Mouse (Mus musculus) hindbrain, embryonic 10.5 days (tissue): ENCODE results near the gene Sipa1l1. TPM values are rescaled to one million over a fixed set of nuclear protein-coding genes. Genes with fewer than 3 reads are reported as not detected.

ENCODE experiments used
- DNase-seq: peaks from one replicate; pipeline ENCODE4 v3.0.0-alpha.2; 2017; ENCODE audit warnings: low spot score
- H3K27ac ChIP-seq: fragments of 300-500 bp; sonication (generic); 2 replicates; pipeline ENCODE4 v1.5.1; 2016; ENCODE audit warnings: mild to moderate bottlenecking, moderate library complexity
- H3K27me3 ChIP-seq: fragments of 300-500 bp; sonication (generic); 2 replicates; pipeline ENCODE4 v1.6.1; 2016; ENCODE audit warnings: mild to moderate bottlenecking; ENCODE audit not compliant: poor library complexity, insufficient read depth, severe bottlenecking
- H3K36me3 ChIP-seq: fragments of 300-500 bp; sonication (generic); 2 replicates; pipeline ENCODE4 v1.6.1; 2016; ENCODE audit warnings: mild to moderate bottlenecking, moderate library complexity
- H3K4me1 ChIP-seq: fragments of 300-500 bp; sonication (generic); replicated peaks from 2 replicates; pipeline ENCODE4 v1.6.1; 2016; ENCODE audit warnings: mild to moderate bottlenecking
- H3K4me3 ChIP-seq: fragments of 300-500 bp; sonication (generic); 2 replicates; pipeline ENCODE4 v1.5.1; 2016; ENCODE audit warnings: mild to moderate bottlenecking, moderate library complexity
- H3K9me3 ChIP-seq: fragments of 300-500 bp; sonication (generic); 2 replicates; pipeline ENCODE4 v1.6.1; 2016; ENCODE audit warnings: mild to moderate bottlenecking, moderate library complexity
- WGBS: fragments of 180-500 bp; shearing (Covaris S2); methylation state at CpG from one replicate; pipeline ENCODE4 v1.1.7; 2016; 5-methylcytosine and 5-hydroxymethylcytosine counted together
- polyA plus RNA-seq: library from polyadenylated mRNA; unstranded; fragments of >200 nt; fragmentation: Nextera tagmentation; extraction: Ambion mirVana; gene quantifications from 2 replicates; pipeline ENCODE4 v1.2.1, GENCODE M21; 2016

The Sipa1l1 gene
- polyA plus RNA-seq, 1 experiment from 2014 or later: 26.0 TPM

DNA sequence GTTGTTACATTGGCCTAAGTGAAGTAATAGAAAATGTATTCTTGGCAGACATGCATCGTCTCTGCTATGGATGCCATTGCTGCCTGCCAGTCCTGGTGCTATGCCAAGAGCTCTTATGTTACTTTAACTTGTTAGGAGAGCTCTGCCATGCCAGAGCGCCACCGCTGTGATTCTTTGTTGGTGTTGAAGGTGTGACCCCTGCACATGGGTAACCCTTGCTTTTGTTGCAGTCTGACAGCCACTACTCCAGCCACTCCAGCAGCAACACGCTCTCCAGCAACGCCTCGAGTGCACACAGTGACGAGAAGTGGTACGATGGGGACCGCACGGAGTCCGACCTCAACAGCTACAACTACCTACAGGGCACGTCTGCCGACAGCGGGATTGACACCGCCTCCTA lies 255.7 kb downstream of the Sipa1l1 start:
- H3K27me3 ChIP-seq: no peaks in the 10 kb centered on the region
- H3K27ac ChIP-seq: no peak overlapping the region
- WGBS: 94% methylated on average over 15 of the region's 15 CpGs
- no peak overlapping the region for H3K4me3 ChIP-seq
- no peak for DNase-seq
- H3K36me3 ChIP-seq: peaks cover 84% of the 10 kb centered on the region
- H3K9me3 ChIP-seq: no peaks in the 10 kb centered on the region
- H3K4me1 ChIP-seq: no peaks in the 10 kb centered on the region

DNA sequence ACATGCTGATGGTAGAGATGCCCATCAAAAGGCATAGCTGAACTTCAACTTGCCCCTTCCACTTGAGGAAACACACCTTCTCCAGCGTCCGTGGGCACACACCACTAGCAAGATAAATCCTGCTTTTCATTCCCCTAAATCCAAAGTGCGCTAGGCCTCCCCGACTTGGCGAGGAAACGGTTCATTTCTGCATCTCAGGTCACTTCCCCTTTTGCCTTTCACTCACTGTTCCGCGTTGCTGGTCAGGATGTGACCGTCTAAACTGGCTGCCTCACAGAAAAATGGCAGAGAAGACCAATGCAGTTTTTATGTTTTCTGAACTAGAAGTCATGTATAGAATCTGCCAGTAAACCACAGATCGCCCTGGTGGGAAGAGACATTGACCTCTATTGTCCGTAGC lies 256.7 kb downstream of the Sipa1l1 start:
- H3K4me1 ChIP-seq: no peaks in the 10 kb centered on the region
- H3K27ac ChIP-seq: no peak overlapping the region
- WGBS: 92% methylated on average over 11 of the region's 11 CpGs
- H3K27me3 ChIP-seq: no peaks in the 10 kb centered on the region
- H3K9me3 ChIP-seq: no peaks in the 10 kb centered on the region
- DNase-seq: no peak
- H3K36me3 ChIP-seq: peaks cover 83% of the 10 kb centered on the region
- H3K4me3 ChIP-seq: no peak overlapping the region

GRCm38 (mm10) chr12:82427416-82427815 lies 258.3 kb downstream of the Sipa1l1 start:
- peaks cover 76% of the 10 kb centered on the region for H3K36me3 ChIP-seq

GRCm38 (mm10) chr12:82428466-82428865 lies 259.3 kb downstream of the Sipa1l1 start:
- Histone ChIP-seq H3K4me3 (no peak overlapping the region), H3K9me3 (no peaks in the 10 kb centered on the region), H3K27ac (no peak overlapping the region), H3K27me3 (no peaks in the 10 kb centered on the region), H3K36me3 (peaks cover 70% of the 10 kb centered on the region), H3K4me1 (peaks cover 13% of the 10 kb centered on the region)
- 85% methylated on average over 9 of the region's 9 CpGs for WGBS
- DNase-seq: no peak

More at GRCm38 (mm10) chr12:82427416-82427815, 258.3 kb downstream of the Sipa1l1 start:
- no peak for DNase-seq
- WGBS: 91% methylated on average over 2 of the region's 2 CpGs
- Histone ChIP-seq H3K4me3 (no peak overlapping the region), H3K9me3 (no peaks in the 10 kb centered on the region), H3K27ac (no peak overlapping the region), H3K4me1 (peaks cover 2% of the 10 kb centered on the region), H3K27me3 (no peaks in the 10 kb centered on the region)

DNA sequence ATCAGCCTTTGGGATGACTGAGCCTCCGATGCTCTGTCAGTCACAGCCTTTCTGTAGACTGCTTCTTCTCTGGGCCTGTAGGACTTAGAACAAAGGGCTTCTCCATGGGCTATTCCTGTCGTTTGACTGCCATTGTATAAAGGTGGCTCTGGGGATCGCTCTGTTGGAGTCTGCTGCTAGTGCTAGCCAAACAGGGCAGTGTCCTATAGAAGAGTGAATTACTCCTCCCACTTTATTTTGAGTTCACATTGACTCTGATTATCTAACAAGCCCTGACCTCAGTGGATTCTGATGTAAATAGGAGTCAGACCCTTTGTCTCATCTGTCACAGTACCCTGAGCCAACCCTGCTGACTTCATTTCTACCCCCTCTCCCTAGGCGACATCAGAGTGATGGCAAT lies 264.2 kb downstream of the Sipa1l1 start:
- H3K4me1 ChIP-seq: peaks cover 28% of the 10 kb centered on the region
- peak; percentile 22 for DNase-seq
- 34% methylated on average over 4 of the region's 4 CpGs for WGBS
- no peak overlapping the region for H3K4me3 ChIP-seq
- H3K27me3 ChIP-seq: peaks cover 19% of the 10 kb centered on the region
- H3K36me3 ChIP-seq: peaks cover 71% of the 10 kb centered on the region
- no peak overlapping the region for H3K27ac ChIP-seq
- no peaks in the 10 kb centered on the region for H3K9me3 ChIP-seq

- Histone ChIP-seq H3K4me1 (peaks cover 28% of the 10 kb centered on the region), H3K27ac (no peak overlapping the region), H3K27me3 (peaks cover 19% of the 10 kb centered on the region), H3K9me3 (no peaks in the 10 kb centered on the region), H3K36me3 (peaks cover 72% of the 10 kb centered on the region), H3K4me3 (no peak overlapping the region)
- WGBS: 92% methylated on average over 9 of the region's 9 CpGs
- DNase-seq: no peak
Measured at GRCm38 (mm10) chr12:82434591-82434990, 265.5 kb downstream of the Sipa1l1 start.

DNA sequence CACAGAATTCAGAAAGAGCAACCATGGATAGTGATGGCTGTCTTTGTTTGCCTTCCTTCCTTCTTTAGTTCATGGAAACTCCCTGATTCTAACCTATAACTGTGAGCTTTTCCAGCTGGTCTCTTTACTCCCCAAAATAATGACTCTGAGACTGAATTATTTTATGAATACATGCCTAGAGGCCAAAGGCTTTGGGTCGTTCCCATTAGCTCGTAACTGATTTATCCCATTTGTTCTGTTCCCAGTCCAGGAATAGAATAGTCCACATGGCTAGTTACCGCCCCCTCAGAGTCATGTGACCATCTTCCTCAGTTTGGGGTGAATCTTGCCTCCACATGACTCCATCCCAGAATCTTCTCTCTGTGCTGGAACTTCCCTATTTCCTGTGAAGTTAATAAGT lies 272.4 kb downstream of the Sipa1l1 start:
- Histone ChIP-seq H3K27ac (no peak overlapping the region), H3K4me3 (no peak overlapping the region), H3K9me3 (no peaks in the 10 kb centered on the region), H3K27me3 (no peaks in the 10 kb centered on the region), H3K4me1 (no peaks in the 10 kb centered on the region), H3K36me3 (peaks cover 84% of the 10 kb centered on the region)
- WGBS: 94% methylated on average over 3 of the region's 3 CpGs
- no peak for DNase-seq

DNA sequence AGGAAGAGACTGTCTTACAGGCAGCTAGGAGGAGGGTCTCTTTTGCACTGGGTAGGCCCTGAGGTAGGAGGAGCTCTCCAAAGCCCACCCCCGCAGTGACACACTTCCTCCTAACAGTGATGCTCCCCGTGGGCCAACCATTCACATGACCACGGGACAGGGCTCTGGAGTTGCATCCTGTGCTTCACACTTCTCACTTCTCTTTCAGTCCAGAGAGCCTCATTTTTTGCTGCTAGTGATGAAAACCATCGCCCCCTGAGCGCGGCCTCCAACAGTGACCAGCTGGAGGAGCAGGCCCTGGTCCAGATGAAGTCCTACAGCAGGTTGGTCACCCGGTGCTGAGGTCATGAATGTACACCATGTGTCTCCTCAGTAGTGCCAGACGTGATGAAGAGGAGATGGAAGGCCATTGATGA lies 277.5 kb downstream of the Sipa1l1 start:
- peaks cover 3% of the 10 kb centered on the region; the same call in 1 of the 2 replicates for H3K4me1 ChIP-seq
- peaks cover 71% of the 10 kb centered on the region for H3K36me3 ChIP-seq
- H3K27ac ChIP-seq: no peak overlapping the region
- no peak overlapping the region for H3K4me3 ChIP-seq
- WGBS: 90% methylated on average over 8 of the region's 8 CpGs
- DNase-seq: peak; percentile 2
- H3K27me3 ChIP-seq: no peaks in the 10 kb centered on the region
- no peaks in the 10 kb centered on the region for H3K9me3 ChIP-seq

GRCm38 (mm10) chr12:82448129-82448815 lies 279.2 kb downstream of the Sipa1l1 start:
- peaks cover 71% of the 10 kb centered on the region for H3K36me3 ChIP-seq
- no peak overlapping the region for H3K27ac ChIP-seq
- no peaks in the 10 kb centered on the region for H3K27me3 ChIP-seq
- H3K4me3 ChIP-seq: no peak overlapping the region
- peaks cover 3% of the 10 kb centered on the region; the same call in 1 of the 2 replicates for H3K4me1 ChIP-seq
- H3K9me3 ChIP-seq: peaks cover 4% of the 10 kb centered on the region; the same call in 1 of the 2 replicates
- WGBS: 77% methylated on average over 9 of the region's 9 CpGs
- no peak for DNase-seq

- peaks cover 3% of the 10 kb centered on the region; the same call in 1 of the 2 replicates for H3K4me1 ChIP-seq
- H3K4me3 ChIP-seq: no peak overlapping the region
- DNase-seq: no peak
- WGBS: 92% methylated on average over 2 of the region's 2 CpGs
- no peaks in the 10 kb centered on the region for H3K27me3 ChIP-seq
- H3K27ac ChIP-seq: no peak overlapping the region
- peaks cover 4% of the 10 kb centered on the region; the same call in 1 of the 2 replicates for H3K9me3 ChIP-seq
- peaks cover 40% of the 10 kb centered on the region for H3K36me3 ChIP-seq
Measured at GRCm38 (mm10) chr12:82452428-82452827, 283.3 kb downstream of the Sipa1l1 start.

DNA sequence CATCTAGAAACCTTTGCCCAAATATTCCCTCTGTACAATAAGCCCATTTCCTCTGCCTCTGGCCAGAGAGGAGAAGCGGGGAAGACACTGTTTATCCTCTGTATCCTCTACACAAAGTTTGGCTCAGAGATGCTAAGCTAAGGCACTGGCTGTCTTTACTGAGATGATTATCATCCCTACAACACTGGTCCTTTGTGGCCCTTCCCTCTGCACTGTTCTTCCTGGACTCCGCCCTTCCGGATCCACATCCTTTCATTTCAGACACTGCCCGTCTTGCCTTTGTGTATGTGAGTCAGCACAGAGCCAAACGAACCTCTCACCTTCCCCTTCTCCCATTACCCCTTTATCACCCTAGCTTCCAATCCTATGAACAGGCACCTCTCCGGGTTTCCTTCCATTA lies 285.3 kb downstream of the Sipa1l1 start:
- WGBS: 85% methylated on average over 6 of the region's 6 CpGs
- Histone ChIP-seq H3K27ac (no peak overlapping the region), H3K4me1 (no peaks in the 10 kb centered on the region), H3K27me3 (no peaks in the 10 kb centered on the region), H3K4me3 (no peak overlapping the region), H3K9me3 (peaks cover 4% of the 10 kb centered on the region; the same call in 1 of the 2 replicates), H3K36me3 (peaks cover 20% of the 10 kb centered on the region)
- no peak for DNase-seq

DNA sequence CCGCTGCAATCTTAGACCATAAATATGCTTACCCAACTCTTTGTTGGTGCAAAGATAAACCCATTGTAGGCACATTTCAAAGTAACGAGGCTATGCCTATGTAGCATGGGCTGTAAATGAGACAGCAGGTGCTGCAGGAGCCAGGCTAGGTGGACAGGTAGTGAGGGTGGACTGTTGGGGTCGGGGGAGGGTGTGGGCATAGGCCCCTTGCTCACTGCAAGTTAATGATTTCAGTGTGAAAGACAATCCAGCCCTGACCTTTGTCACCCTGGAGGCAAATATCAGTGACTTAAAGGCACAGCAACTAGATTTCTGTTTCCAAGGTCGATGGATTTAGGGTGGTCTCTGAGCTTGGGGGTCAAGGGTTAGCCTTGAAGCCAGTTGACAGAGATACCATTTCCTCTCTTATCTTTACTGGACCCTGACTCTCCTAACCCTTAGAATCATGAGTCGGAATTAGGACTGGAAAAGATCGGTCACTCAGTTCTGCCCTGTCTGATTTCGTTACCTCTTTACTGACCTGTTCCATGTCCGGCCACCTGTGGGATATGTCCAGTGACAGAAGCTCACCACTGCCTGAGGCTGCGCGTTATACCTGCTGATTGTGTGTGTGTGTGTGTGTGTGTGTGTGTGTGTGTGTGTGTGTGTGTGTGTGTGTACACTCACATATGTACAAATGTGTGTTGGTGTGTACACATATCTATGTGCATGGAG lies 286.7 kb downstream of the Sipa1l1 start:
- Histone ChIP-seq H3K9me3 (peaks cover 4% of the 10 kb centered on the region; the same call in 1 of the 2 replicates), H3K36me3 (peaks cover 12% of the 10 kb centered on the region; the same call in 1 of the 2 replicates), H3K4me3 (no peak overlapping the region), H3K27ac (no peak overlapping the region), H3K27me3 (no peaks in the 10 kb centered on the region), H3K4me1 (no peaks in the 10 kb centered on the region)
- no peak for DNase-seq
- 85% methylated on average over 10 of the region's 10 CpGs for WGBS

DNA sequence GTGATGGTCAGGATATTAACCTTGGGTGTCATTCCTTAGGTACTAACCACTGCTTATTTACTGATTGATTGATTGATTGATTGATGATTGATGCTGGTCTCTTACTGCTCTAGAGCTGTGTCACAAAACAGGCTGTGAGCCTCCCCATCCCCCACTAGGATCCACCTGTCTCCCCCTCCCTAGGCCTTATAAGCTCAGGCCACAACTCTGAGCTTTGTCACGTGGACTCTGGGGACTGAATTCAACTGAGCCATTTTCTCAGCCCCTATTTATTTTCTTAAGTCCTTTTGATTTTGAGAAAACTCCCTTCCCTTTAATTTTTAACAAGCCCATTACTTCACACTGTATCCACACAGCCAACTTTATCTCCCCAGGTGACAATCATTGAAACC lies 287.3 kb downstream of the Sipa1l1 start:
- Histone ChIP-seq H3K27ac (no peak overlapping the region), H3K27me3 (no peaks in the 10 kb centered on the region), H3K36me3 (peaks cover 12% of the 10 kb centered on the region; the same call in 1 of the 2 replicates), H3K4me3 (no peak overlapping the region), H3K4me1 (no peaks in the 10 kb centered on the region), H3K9me3 (peaks cover 4% of the 10 kb centered on the region; the same call in 1 of the 2 replicates)
- WGBS: 66% methylated on average over 1 of the region's 1 CpGs
- no peak for DNase-seq
